Mouse (Mus musculus) thymus, postnatal 36 days (tissue): ENCODE measurements around the gene Cdc34.

ENCODE experiments used
- DNase-seq, 2 experiments: peaks; one replicate each; pipeline ENCODE4 v3.0.0; 2022; ENCODE audit warnings: mixed read lengths in 2 of 2

The Cdc34 gene

GRCm38 (mm10) chr10:79681591-79682245 lies at the start of gene Cdc34:
Gene Cdc34 (plus strand): TSS chr10:79682195.
- DNase-seq, result peak; percentile 98 to 100

GRCm38 (mm10) chr10:79633006-79633777 lies 48.8 kb upstream of the Cdc34 start:
- DNase-seq, result no peak

GRCm38 (mm10) chr10:79636287-79636686 lies 45.7 kb upstream of the Cdc34 start:
- no peak for DNase-seq

GRCm38 (mm10) chr10:79637128-79638110 lies 44.6 kb upstream of the Cdc34 start, which contains the start of gene Shc2:
Gene Shc2 (minus strand): TSS chr10:79637918.
- no peak for DNase-seq

- no peak for DNase-seq
Measured at GRCm38 (mm10) chr10:79638486-79639204, 43.4 kb upstream of the Cdc34 start.

- no peak for DNase-seq
Measured at GRCm38 (mm10) chr10:79645711-79646110, 36.3 kb upstream of the Cdc34 start, which contains the start of gene Odf3l2. Gene Odf3l2 (minus strand): TSS chr10:79645738.

- DNase-seq, result peak; percentile 51 to 58
Measured at GRCm38 (mm10) chr10:79649070-79649751, 32.8 kb upstream of the Cdc34 start.

GRCm38 (mm10) chr10:79652789-79653188 lies 29.2 kb upstream of the Cdc34 start:
- DNase-seq, result no peak

GRCm38 (mm10) chr10:79654946-79655395 lies 27.0 kb upstream of the Cdc34 start:
- DNase-seq, result no peak

- DNase-seq, result peak; percentile 36 to 48
Measured at GRCm38 (mm10) chr10:79658829-79659228, 23.2 kb upstream of the Cdc34 start.

- no peak for DNase-seq
Measured at GRCm38 (mm10) chr10:79660298-79660697, 21.7 kb upstream of the Cdc34 start.

GRCm38 (mm10) chr10:79661861-79662260 lies 20.1 kb upstream of the Cdc34 start:
- DNase-seq, result no peak

- peak; percentile 67 to 76 for DNase-seq
Measured at GRCm38 (mm10) chr10:79664131-79664665, 17.8 kb upstream of the Cdc34 start, which contains the start of gene Madcam1. Gene Madcam1 (plus strand): TSS chr10:79664559.

GRCm38 (mm10) chr10:79665051-79665450 lies 16.9 kb upstream of the Cdc34 start:
- no peak for DNase-seq

GRCm38 (mm10) chr10:79666493-79666892 lies 15.5 kb upstream of the Cdc34 start:
- DNase-seq, result peak in 1 of 2 experiments; percentile 15

- DNase-seq, result peak in 1 of 2 experiments; percentile 17
Measured at GRCm38 (mm10) chr10:79668076-79668475, 13.9 kb upstream of the Cdc34 start.

- peak; percentile 84 to 86 for DNase-seq
Measured at GRCm38 (mm10) chr10:79668771-79669575, 13.0 kb upstream of the Cdc34 start, which contains the start of gene Tpgs1. Gene Tpgs1 (plus strand): TSS chr10:79669369.

GRCm38 (mm10) chr10:79669576-79670057 lies 12.4 kb upstream of the Cdc34 start:
- DNase-seq, result peak; percentile 79 to 82

GRCm38 (mm10) chr10:79670071-79670888 lies 11.7 kb upstream of the Cdc34 start:
- DNase-seq, result peak in 1 of 2 experiments; percentile 20
